Mouse (Mus musculus) CD4-positive helper T cell, adult 2 months (primary cell): ENCODE results near the gene Ankrd39.

ENCODE experiments used
- DNase-seq: peaks from one replicate; pipeline ENCODE4 v3.0.0-alpha.2; 2012; ENCODE audit warnings: low read depth, missing footprints, low spot score

Ankrd39 gene

GRCm38 (mm10) chr1:36489661-36490060 is 57.6 kb downstream of the Ankrd39 start:
- no peak for DNase-seq
